Mouse (Mus musculus): Measurements from ENCODE around the gene Ikbke.
"Not testable (repeated sequence)": the region's sequence is repeated elsewhere in the genome, so short reads cannot be mapped to it uniquely, and the experiment has no call there.

Gene Ikbke

GRCm38 (mm10) chr1:131279456-131279776 is at the start of gene Ikbke:
Gene Ikbke, minus strand, starts transcription at chr1:131279606.
- no peak for DNase-seq

GRCm38 (mm10) chr1:131329093-131329492 is 49.7 kb upstream of the Ikbke start:
- DNase-seq, result not testable (repeated sequence)

DNA sequence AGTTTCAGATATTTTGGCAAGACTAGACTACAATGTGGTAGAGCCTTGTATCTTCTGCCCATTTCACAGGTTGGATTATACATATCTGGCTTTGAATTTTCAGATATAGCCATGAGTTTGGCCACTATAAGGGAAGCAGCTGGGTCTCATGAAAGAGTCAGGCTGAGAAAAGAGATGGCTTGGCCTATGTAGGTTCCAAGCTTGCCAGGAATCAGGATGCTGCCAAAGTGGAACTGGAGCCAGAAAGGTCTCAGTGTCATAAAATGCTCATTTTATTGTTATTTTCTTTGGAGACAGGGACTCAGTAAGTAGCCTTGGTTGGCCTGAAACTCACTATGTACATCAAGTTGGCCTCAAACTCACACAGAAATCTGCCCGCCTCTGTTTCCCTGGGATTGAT is 47.8 kb upstream of the Ikbke start:
- DNase-seq, result no peak

- DNase-seq, result no peak
Observed at GRCm38 (mm10) chr1:131324816-131325463, 45.5 kb upstream of the Ikbke start.

DNA sequence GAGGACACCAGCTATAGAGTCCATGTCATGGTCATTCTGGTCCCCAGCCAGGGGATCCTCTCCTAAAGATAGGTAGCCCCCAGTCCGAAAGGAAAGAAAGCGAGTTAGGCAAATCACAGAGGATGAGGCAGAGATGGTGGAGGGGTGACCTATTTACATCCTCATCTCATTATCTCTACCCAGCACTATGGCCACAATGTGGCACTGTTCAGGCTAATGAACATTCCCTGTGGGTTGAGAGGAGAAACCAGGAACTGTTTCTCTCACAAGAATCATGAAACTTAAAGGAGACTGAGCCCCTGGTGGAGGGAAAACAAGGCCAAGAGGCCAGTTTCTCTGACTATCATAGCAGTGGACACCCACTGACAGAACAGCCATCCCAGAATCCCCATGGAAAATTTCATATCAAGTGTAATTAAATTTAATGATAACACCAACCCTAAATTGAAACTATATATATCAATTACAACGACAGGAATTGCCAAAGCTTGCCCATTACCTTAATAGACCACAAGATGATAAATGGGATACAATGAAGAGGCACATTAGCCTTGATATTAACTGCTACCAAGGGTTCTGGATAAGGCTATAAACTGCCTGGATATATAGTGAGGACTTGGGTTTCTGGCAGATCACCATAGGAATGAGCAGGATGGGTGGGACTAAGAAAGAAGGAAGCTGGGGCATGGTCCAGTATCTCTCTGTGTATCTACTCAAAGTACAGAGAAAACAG is 40.4 kb upstream of the Ikbke start:
- no peak for DNase-seq

GRCm38 (mm10) chr1:131318397-131318796 is 39.0 kb upstream of the Ikbke start:
- no peak for DNase-seq

DNA sequence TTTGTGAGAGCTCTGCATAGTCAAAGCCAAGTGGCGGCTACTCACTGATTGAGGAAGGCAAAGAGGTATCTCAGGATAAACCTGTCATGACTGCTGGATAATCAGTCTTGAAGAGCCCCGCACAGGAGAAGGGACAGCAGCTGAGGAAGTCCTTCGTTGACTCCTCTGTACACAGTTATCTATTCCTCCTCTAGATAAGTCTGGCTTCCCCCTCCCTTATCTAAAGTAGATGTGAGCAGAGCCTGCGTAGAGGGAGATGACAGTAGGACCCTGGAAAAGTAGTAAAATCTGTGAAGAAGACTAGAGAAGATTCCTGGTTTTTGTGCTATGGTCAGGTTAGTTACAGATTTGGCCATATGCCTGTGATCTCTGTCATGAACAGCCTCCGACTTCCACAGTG is 38.2 kb upstream of the Ikbke start:
- no peak for DNase-seq

DNA sequence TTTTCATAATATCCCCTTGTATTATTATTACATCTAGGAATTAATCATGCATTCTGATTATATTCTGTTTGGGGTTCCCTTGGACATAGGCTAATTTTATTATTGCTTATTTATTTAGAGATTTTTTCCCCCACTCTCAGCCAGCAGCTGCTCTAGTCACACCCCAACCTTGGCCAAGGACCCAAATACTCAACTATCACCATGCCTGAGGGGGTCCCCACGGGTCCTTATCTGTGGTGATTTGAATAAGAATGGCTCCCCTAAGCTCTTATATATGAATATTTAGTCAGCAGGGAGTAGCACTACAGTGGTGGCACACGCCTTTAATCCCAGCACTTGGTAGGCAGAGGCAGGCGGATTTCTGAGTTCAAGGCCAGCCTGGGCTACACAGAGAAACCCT is 31.9 kb upstream of the Ikbke start:
- DNase-seq, result no peak

DNA sequence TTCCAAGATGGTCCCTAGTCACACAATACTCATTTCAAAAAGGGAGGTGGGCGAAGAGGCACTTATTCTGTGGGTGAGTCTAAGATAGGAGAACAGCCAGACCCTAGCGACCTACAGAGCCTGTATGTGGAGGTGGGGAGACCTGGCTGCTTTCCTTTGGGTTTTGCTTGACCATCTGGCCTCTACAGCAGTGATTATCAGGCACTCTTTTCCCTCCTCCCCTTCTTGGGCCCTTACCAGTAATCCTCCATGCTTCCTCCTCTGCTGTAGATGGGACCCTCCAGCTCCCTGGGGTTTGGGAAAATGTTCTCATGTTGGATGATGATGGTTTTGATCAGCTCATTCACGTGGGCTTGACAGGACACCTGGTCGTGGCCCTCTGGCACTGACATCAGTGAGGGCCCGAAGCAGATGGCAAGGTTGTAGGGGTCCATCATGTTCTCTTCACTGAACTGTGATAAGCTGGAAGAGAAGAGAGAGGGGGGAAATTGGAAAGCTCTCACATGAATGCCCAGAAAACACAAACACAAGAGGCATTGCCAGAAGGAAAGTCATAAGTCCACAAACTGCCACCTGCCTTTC is 30.9 kb upstream of the Ikbke start:
- DNase-seq, result no peak

DNA sequence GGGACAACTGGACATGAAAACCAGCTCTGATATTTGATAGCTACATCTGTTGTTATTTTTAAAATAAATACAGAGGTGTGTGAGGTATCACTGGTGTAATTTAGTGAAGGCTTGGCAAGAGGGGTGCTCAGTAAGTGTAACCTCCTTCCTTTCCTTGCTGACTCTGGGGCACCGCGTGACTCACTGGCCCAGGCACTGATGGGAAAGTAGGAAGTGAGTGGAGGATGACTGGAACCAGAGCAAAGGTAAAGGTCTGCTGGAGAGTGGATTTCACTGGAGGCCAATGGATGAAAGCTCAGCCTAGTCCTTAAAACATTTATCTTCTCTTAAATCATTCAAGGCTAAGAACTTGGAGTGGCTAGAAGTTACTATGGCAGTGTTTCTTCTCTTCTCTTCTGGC is 21.3 kb upstream of the Ikbke start:
- DNase-seq, result no peak

- DNase-seq, result no peak
Observed at GRCm38 (mm10) chr1:131299788-131300187, 20.4 kb upstream of the Ikbke start.

DNA sequence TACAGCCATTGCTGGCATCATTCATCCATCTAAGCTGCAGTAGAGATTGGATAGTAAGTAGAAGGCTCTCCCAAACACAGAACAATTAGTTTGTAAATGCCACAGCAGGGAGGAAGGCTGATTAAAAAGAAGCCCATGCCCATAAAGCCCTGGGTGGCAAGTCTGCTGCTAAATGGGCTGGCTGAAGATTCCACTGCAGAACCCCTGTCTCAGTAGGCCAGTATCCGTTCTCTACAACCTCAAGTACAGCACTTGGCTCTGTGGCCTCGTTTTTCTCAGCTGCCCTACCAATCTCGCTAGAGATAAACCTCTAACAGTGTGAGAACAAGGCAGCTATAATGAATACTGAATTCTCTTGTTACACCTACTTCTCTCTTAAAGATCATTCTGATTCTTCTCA is 19.8 kb upstream of the Ikbke start:
- DNase-seq, result no peak

DNA sequence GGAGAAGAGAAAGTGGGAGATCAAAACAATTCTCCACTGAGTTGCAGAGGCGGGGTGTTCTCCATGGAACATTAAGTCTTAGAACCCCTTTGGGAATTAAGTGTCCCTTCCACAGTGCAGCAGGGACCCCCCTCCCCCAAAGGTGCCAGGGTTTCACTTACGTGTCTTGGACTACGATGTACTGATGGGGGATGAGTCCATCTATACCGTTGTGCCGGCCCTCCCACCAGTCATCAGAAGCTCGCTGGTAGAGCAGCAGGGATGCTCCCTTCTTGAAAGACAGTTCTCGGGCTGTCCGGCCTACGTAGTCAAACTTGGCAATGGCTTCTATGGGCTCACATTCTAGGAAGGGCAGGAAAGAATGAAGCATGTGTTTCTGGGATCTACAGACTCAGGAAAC is 18.8 kb upstream of the Ikbke start:
- DNase-seq, result no peak

DNA sequence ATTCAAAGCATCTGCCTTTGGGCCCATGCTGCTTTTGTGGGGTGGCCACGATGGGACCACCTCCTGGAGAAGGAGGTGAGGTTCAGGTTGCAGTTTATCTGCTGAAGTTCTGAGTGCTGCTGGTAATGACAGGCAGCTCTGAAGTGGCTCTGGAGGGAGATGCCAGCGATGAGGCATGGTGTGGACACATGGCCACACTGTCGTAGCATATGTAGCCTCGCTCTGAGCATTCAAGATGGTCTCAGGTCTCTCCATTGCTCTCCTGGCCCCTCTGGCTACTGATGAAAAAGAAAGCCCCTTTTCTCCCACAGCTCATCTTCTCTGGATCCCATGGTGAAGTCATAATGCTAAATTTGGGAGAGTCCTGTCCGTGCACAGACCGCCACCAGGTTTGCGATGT is 17.3 kb upstream of the Ikbke start:
- no peak for DNase-seq

- DNase-seq, result no peak
Observed at GRCm38 (mm10) chr1:131295200-131295599, 15.8 kb upstream of the Ikbke start.

GRCm38 (mm10) chr1:131293922-131294250 is 14.5 kb upstream of the Ikbke start:
- DNase-seq, result no peak

DNA sequence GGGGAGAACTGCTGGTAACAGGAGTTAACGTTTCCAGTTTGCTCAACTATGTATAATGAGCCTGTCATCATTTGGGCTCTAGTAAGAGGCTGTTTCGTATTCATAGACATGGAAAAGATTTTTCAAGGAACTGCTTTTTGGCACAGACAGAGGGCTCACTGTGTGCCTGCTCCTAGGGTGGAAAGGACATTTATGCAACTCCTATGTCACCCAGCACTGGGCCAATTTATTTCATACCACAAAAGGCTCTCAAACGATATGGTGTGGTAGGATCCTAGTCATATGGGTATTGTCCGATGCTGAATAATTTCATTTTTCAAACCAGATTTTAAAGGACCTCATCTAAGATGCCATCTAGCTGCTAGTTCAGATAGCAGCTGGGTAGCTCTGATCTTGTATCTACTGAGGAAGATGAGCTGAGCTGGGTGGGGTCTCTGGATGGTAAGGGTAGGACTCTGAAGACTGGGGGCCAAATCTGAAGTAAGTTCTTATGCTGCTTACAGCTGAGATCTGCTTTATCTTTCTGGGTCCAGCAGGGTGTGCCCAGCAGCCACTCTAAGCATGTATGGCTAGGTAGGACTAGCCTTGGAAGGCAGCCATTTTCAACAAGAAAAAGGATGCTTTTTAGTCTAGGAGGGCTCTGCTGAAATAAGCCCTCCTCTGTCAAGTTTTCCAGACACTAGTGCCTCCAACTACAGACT is 14.0 kb upstream of the Ikbke start:
- DNase-seq, result no peak

DNA sequence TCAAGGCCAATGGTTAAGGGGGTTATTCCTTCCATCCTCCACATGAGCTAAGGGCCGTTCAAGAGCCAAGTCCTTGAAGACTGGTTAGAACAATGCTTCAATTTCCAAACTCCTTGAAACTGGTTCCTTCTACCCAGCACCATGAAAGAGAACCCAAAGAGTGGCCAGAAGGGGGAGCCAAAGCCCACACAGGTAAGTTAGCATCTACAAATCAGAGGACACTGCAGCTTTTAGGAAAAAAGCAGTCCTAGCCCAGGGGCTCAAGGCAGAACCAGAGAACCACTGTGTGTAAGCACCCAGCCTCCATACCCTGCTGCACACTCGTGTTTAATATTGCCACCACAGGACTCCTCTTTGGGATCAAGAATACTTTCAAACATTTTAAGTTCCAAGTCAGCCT is 11.2 kb upstream of the Ikbke start:
- DNase-seq, result peak; percentile 63

GRCm38 (mm10) chr1:131288938-131289337 is 9.5 kb upstream of the Ikbke start:
- DNase-seq, result no peak

DNA sequence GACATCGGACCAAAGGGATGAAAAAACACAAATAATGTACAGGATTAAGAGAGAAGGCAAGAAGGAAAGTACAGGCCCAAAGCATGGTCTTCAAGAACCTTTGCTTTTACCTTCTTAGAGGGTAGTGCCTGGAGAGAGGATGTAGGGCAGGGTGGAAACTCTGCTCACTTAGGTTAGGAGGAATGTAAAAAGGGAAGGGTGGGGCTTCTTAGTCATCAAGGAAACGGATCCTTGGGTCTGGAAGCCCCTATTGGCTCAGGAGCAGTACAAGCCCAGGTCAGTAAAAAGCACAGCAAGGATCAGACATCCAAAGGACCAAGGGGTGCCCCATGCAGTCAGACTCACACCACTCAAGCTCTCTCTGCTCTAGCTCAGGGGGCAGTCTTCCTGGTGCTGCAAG is 7.9 kb upstream of the Ikbke start:
- no peak for DNase-seq

DNA sequence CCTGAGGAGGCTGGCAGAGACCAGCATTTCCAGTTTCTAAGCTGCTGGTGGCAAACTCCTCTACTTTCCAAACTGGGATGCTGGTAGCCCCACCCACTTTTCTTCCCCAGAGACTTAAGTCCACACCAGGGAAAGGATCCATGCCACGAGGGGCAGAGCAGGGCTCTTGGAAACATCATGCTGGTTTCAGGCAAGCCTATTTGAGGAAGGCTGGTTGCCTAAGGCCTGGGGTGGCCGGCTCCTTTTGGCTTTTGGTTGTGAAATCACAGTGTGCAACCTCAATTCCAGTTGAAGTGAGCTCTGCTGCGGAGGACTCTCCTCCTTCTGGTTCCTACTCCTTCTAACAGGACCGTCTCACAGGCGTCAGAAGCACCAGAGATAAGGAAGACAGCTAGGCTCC is 7.4 kb upstream of the Ikbke start:
- DNase-seq, result no peak

DNA sequence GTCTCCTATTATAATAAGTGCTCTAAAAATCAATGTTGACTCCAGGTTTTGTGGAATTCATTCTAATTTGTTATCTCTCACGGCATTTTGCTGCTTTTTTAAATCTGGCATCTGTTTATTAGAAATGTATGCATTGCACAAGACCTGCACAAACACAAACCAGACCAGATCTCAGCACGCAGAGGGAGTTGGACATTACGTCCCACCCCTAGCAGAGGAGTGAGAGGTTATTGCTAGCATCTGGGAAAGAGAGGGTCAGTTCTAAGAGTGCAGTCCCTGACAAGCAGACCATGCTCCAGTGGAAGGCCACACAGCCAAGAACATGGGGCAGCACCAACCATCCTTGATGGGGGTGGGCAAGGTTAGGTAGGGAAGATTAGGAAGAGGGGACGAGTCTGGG is 5.2 kb upstream of the Ikbke start:
- DNase-seq, result no peak

- DNase-seq, result no peak
Observed at GRCm38 (mm10) chr1:131284167-131284566, 4.8 kb upstream of the Ikbke start.

DNA sequence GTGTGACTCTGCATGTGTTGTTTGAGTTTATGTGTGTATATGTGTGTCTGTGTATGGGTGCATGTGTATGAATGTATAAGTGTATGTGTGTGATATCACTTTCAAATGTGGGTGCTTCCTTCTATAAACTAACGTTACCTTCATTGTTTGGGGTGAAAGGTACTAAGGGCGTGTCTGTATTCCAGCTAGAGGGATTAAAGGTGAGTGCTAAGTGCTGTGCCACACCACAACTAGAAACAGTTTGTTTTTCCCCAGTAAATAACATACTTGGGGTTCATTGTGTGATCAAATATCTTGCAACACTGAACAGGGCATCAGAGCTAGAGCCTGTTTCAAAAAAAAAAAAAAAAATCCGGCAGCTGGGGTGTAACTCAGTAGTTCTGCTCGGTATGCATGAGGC is 2.3 kb upstream of the Ikbke start:
- DNase-seq, result no peak

Data from right cerebral cortex, postnatal 14 days (tissue).